Mouse (Mus musculus) limb, embryonic 12.5 days (tissue): Measurements from ENCODE around the gene Myl9. TPM values are rescaled to one million over a fixed set of nuclear protein-coding genes. Genes with fewer than 3 reads are reported as not detected.
A peak's percentile ranks its signal among the peaks of the same experiment; 100 is the strongest.

ENCODE experiments used
- ATAC-seq: fragments of 200-750 bp; cut with Nextera tagmentation; 2 replicates; pipeline ENCODE4 v1.8.0; 2017; ENCODE audit warnings: low read depth, moderate TSS enrichment; ENCODE audit not compliant: insufficient number of reproducible peaks, insufficient read depth, low FRiP score, low TSS enrichment
- H3K27ac ChIP-seq: fragments of 300-500 bp; sonication (generic); 2 replicates; pipeline ENCODE4 v1.5.1; 2016; ENCODE audit warnings: mild to moderate bottlenecking, moderate library complexity
- H3K27me3 ChIP-seq: fragments of 300-500 bp; sonication (generic); 2 replicates; pipeline ENCODE4 v1.6.1; 2016; ENCODE audit warnings: mild to moderate bottlenecking, moderate library complexity
- H3K36me3 ChIP-seq: fragments of 300-500 bp; sonication (generic); 2 replicates; pipeline ENCODE4 v1.6.1; 2016; ENCODE audit warnings: mild to moderate bottlenecking, moderate library complexity
- H3K4me1 ChIP-seq: fragments of 300-500 bp; sonication (generic); replicated peaks from 2 replicates; pipeline ENCODE4 v1.6.1; 2016
- H3K4me2 ChIP-seq: fragments of 300-500 bp; sonication (generic); 2 replicates; pipeline ENCODE4 v1.6.1; 2016; ENCODE audit warnings: mild to moderate bottlenecking, moderate library complexity
- H3K4me3 ChIP-seq: fragments of 300-500 bp; sonication (generic); replicated peaks from 2 replicates; pipeline ENCODE4 v1.5.1; 2016; ENCODE audit warnings: mild to moderate bottlenecking
- H3K9ac ChIP-seq: fragments of 300-500 bp; sonication (generic); replicated peaks from 2 replicates; pipeline ENCODE4 v1.6.1; 2016; ENCODE audit warnings: mild to moderate bottlenecking, moderate library complexity
- H3K9me3 ChIP-seq: fragments of 300-500 bp; sonication (generic); 2 replicates; pipeline ENCODE4 v1.6.1; 2016; ENCODE audit warnings: mild to moderate bottlenecking, moderate library complexity
- WGBS: fragments of 180-500 bp; shearing (Covaris S2); methylation state at CpG from one replicate; pipeline ENCODE4 v1.1.7; 2016; 5-methylcytosine and 5-hydroxymethylcytosine counted together
- polyA plus RNA-seq: library from polyadenylated mRNA; unstranded; fragments of >200 nt; fragmentation: Nextera tagmentation; extraction: Ambion mirVana; gene quantifications from 2 replicates; pipeline ENCODE4 v1.2.1, GENCODE M21; 2016

Gene Myl9
- polyA plus RNA-seq, 1 experiment from 2014 or later = 103 TPM

GRCm38 (mm10) chr2:156778571-156778970 lies 3.4 kb downstream of the Myl9 start:
- no peak overlapping the region for H3K9ac ChIP-seq
- H3K27me3 ChIP-seq = peaks cover 8% of the 10 kb centered on the region; the same call in 1 of the 2 replicates
- no peaks in the 10 kb centered on the region for H3K36me3 ChIP-seq
- no peaks in the 10 kb centered on the region for H3K9me3 ChIP-seq
- no peak overlapping the region for H3K27ac ChIP-seq
- H3K4me3 ChIP-seq = no peak overlapping the region
- H3K4me1 ChIP-seq = peaks cover 34% of the 10 kb centered on the region
- no peak overlapping the region for H3K4me2 ChIP-seq
- ATAC-seq = no peak
- WGBS = 78% methylated on average over 8 of the region's 8 CpGs

- no peaks in the 10 kb centered on the region for H3K36me3 ChIP-seq
- 75% methylated on average over 5 of the region's 5 CpGs for WGBS
- no peaks in the 10 kb centered on the region for H3K9me3 ChIP-seq
- H3K27me3 ChIP-seq = peaks cover 8% of the 10 kb centered on the region; the same call in 1 of the 2 replicates
- H3K4me2 ChIP-seq = no peak overlapping the region
- no peak for ATAC-seq
- peaks cover 34% of the 10 kb centered on the region for H3K4me1 ChIP-seq
- no peak overlapping the region for H3K9ac ChIP-seq
- no peak overlapping the region for H3K4me3 ChIP-seq
- H3K27ac ChIP-seq = no peak overlapping the region
Measured at GRCm38 (mm10) chr2:156779036-156779435, 3.8 kb downstream of the Myl9 start.

- Histone ChIP-seq H3K4me3 (no peak overlapping the region), H3K4me1 (peaks cover 30% of the 10 kb centered on the region), H3K4me2 (no peak overlapping the region), H3K9ac (no peak overlapping the region), H3K36me3 (no peaks in the 10 kb centered on the region), H3K27ac (no peak overlapping the region), H3K27me3 (peaks cover 8% of the 10 kb centered on the region; the same call in 1 of the 2 replicates), H3K9me3 (no peaks in the 10 kb centered on the region)
- ATAC-seq = no peak
- 54% methylated on average over 2 of the region's 2 CpGs for WGBS
Measured at GRCm38 (mm10) chr2:156779488-156779887, 4.3 kb downstream of the Myl9 start.

GRCm38 (mm10) chr2:156780129-156780528 lies 4.9 kb downstream of the Myl9 start:
- 73% methylated on average over 9 of the region's 9 CpGs for WGBS
- Histone ChIP-seq H3K9me3 (no peaks in the 10 kb centered on the region), H3K4me1 (peaks cover 23% of the 10 kb centered on the region), H3K4me2 (0 out of 2 replicates have a peak overlapping the region, but pooled peaks have one; percentile 2), H3K36me3 (no peaks in the 10 kb centered on the region), H3K27me3 (peaks cover 8% of the 10 kb centered on the region; the same call in 1 of the 2 replicates), H3K4me3 (no peak overlapping the region), H3K27ac (no peak overlapping the region), H3K9ac (no peak overlapping the region)
- ATAC-seq = no peak

DNA sequence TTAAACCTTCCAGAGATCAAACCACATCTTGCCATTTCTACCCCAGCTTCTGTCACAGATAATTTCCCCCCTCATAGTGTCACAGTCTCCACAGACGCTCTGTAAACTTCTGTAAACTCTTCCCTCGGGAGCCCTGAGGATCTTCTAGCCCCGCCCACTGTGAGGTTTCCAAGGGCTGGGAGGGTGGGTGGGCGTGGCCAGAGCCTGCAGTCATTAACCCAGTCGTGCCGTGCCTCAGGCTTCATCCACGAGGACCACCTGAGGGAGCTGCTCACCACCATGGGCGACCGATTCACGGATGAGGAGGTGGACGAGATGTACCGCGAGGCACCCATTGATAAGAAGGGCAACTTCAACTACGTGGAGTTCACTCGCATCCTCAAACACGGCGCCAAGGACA lies 5.5 kb downstream of the Myl9 start:
- 0 out of 2 replicates have a peak, but pooled peaks have one; percentile 28 for ATAC-seq
- peaks cover 17% of the 10 kb centered on the region for H3K4me1 ChIP-seq
- no peak overlapping the region for H3K4me3 ChIP-seq
- H3K27me3 ChIP-seq = peaks cover 8% of the 10 kb centered on the region; the same call in 1 of the 2 replicates
- H3K27ac ChIP-seq = no peak overlapping the region
- 17% methylated on average over 17 of the region's 17 CpGs for WGBS
- no peaks in the 10 kb centered on the region for H3K9me3 ChIP-seq
- H3K9ac ChIP-seq = no peak overlapping the region
- H3K4me2 ChIP-seq = peak overlapping the region; percentile 27; the same call in 1 of the 2 replicates
- no peaks in the 10 kb centered on the region for H3K36me3 ChIP-seq

DNA sequence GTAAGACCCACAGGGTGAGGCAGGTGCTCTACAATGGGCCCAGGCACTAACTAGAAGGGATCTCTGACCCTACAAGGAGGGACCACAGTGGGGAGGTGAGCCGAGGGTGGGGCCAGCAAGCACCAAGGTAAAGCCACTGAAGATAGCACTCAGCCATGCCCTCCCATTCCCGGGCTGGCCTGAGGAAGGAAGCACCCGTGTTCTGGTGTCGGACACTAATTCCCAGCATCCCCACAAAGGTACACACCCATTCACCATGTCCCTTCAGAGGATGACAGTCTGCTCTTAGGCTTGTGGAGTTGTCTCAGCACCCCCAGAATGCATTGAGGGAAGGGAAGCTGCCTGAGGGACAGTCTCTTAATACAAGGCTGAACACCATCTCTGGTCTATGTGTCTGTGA lies 6.1 kb downstream of the Myl9 start:
- Histone ChIP-seq H3K27me3 (peaks cover 8% of the 10 kb centered on the region; the same call in 1 of the 2 replicates), H3K36me3 (no peaks in the 10 kb centered on the region), H3K9me3 (0 out of 2 replicates have a peak, but pooled peaks cover under 1% of the 10 kb centered on the region), H3K4me2 (no peak overlapping the region), H3K4me3 (no peak overlapping the region), H3K4me1 (peaks cover 13% of the 10 kb centered on the region), H3K9ac (no peak overlapping the region), H3K27ac (no peak overlapping the region)
- ATAC-seq = no peak
- WGBS = 72% methylated on average over 4 of the region's 4 CpGs

GRCm38 (mm10) chr2:156781836-156782480 lies 6.7 kb downstream of the Myl9 start:
- H3K9ac ChIP-seq = no peak overlapping the region
- peaks cover 6% of the 10 kb centered on the region; the same call in 1 of the 2 replicates for H3K27me3 ChIP-seq
- ATAC-seq = no peak
- no peak overlapping the region for H3K27ac ChIP-seq
- H3K4me2 ChIP-seq = no peak overlapping the region
- H3K4me1 ChIP-seq = peaks cover 13% of the 10 kb centered on the region
- 0 out of 2 replicates have a peak, but pooled peaks cover 7% of the 10 kb centered on the region for H3K9me3 ChIP-seq
- WGBS = 70% methylated on average over 4 of the region's 4 CpGs
- H3K4me3 ChIP-seq = no peak overlapping the region
- H3K36me3 ChIP-seq = no peaks in the 10 kb centered on the region

DNA sequence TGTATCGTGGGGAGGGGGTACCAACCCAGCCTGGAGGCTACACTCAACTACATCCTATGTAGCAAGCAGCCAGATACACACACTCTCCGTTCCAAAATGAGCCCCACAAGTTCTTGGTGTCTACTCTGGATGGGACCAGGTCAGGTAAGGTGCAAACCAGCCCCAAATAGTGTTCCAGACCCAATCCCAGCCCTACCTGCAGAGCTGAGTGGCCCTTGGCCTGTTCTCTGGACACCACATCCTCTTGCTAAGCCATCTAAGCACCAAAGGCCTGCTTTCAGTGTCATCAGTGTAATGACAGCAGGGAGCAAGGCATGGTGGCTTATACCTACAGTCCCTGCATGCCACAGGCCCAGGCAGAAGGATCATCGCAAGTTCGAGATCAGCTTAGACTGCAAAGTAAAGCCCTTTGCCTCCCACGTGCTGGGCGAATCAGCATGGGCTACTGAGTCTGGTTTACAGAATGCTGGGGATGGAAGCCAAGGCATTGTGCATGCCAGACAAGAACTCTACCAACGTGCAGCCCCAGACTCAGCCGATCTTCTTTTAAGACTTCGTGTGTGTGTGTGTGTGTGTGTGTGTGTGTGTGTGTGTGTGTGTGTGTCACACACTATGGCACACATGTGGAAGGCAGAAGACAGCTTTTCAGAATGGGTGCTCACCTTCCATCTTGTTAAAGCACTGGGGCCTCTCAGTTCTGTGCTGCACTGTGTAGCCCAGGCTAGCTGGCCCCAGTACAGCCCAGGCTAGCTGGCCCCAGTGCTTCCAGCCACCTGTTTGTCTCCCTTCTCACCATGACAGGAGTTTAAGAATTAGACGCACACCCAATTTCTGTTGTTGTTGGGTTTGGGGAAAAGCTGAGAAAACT lies 7.5 kb downstream of the Myl9 start:
- no peak for ATAC-seq
- Histone ChIP-seq H3K9me3 (0 out of 2 replicates have a peak, but pooled peaks cover 7% of the 10 kb centered on the region), H3K4me2 (no peak overlapping the region), H3K9ac (no peak overlapping the region), H3K4me3 (no peak overlapping the region), H3K27me3 (0 out of 2 replicates have a peak, but pooled peaks cover 4% of the 10 kb centered on the region), H3K36me3 (no peaks in the 10 kb centered on the region), H3K27ac (no peak overlapping the region), H3K4me1 (peaks cover 7% of the 10 kb centered on the region)
- WGBS = 84% methylated on average over 10 of the region's 10 CpGs

GRCm38 (mm10) chr2:156783349-156783728 lies 8.1 kb downstream of the Myl9 start:
- no peak for ATAC-seq

GRCm38 (mm10) chr2:156784016-156784585 lies 8.9 kb downstream of the Myl9 start:
- H3K4me2 ChIP-seq = no peak overlapping the region
- 0 out of 2 replicates have a peak, but pooled peaks cover 4% of the 10 kb centered on the region for H3K27me3 ChIP-seq
- WGBS = 64% methylated on average over 7 of the region's 7 CpGs
- no peak for ATAC-seq
- no peak overlapping the region for H3K27ac ChIP-seq
- H3K4me3 ChIP-seq = no peak overlapping the region
- no peak overlapping the region for H3K9ac ChIP-seq
- peaks cover 7% of the 10 kb centered on the region for H3K4me1 ChIP-seq
- H3K36me3 ChIP-seq = no peaks in the 10 kb centered on the region
- H3K9me3 ChIP-seq = 0 out of 2 replicates have a peak, but pooled peaks cover 7% of the 10 kb centered on the region

More at GRCm38 (mm10) chr2:156783349-156783728, 8.1 kb downstream of the Myl9 start:
- no peak overlapping the region for H3K9ac ChIP-seq
- no peaks in the 10 kb centered on the region for H3K36me3 ChIP-seq
- H3K27me3 ChIP-seq = 0 out of 2 replicates have a peak, but pooled peaks cover 4% of the 10 kb centered on the region
- no peak overlapping the region for H3K4me2 ChIP-seq
- 81% methylated on average over 9 of the region's 9 CpGs for WGBS
- H3K4me3 ChIP-seq = no peak overlapping the region
- 0 out of 2 replicates have a peak, but pooled peaks cover 7% of the 10 kb centered on the region for H3K9me3 ChIP-seq
- peaks cover 7% of the 10 kb centered on the region for H3K4me1 ChIP-seq
- H3K27ac ChIP-seq = no peak overlapping the region

DNA sequence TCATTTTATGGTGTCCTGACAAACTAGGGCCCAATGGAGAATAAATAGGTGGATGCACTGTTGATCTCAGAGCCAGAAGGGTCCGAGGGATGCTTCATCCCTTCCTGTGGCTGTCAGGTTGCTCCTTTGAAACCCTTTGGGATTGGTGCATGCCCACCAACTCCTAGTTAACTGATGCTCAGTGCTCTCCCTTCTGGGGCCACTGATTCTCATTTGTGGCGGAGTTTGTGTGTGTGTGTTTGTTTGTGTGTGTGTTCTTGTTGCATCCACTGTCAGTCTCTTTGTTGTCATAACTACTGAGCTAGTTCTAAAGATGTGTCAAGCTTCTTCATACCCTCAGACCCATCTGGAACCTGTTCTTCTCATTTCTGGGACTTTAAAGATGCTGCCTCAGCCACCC lies 9.7 kb downstream of the Myl9 start:
- Histone ChIP-seq H3K9ac (no peak overlapping the region), H3K9me3 (0 out of 2 replicates have a peak, but pooled peaks cover 7% of the 10 kb centered on the region), H3K27ac (no peak overlapping the region), H3K4me1 (peaks cover 7% of the 10 kb centered on the region), H3K4me3 (no peak overlapping the region), H3K4me2 (no peak overlapping the region), H3K36me3 (no peaks in the 10 kb centered on the region), H3K27me3 (0 out of 2 replicates have a peak, but pooled peaks cover 3% of the 10 kb centered on the region)
- 86% methylated on average over 2 of the region's 2 CpGs for WGBS
- ATAC-seq = no peak
